Mouse (Mus musculus): ENCODE data around the gene Tmem177. TPM values are rescaled to one million over a fixed set of nuclear protein-coding genes. Genes with fewer than 3 reads are reported as not detected.

Gene Tmem177
- total and polyA plus RNA-seq, 2 experiments from 2014 or later, result 4.2 to 10.8 TPM

DNA sequence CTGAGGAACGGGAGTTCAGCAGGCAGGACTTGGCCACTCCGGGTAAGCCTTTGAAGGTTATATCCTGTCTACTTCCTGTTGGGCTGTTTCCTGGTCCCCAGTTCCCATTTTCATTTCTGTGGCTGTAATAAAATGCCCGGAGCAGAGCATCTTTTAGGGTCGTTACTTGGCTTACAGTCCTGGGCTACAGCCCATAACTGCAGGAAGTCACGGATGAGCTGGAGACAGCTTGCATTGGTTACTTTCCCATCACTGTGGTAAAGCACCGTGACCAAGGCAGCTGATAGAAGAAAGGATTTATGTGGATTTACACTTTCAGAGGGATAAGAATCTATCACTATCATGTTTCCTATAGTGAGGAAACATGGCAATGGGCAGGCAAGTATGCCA, 9.8 kb downstream of the Tmem177 start:
- Histone ChIP-seq H3K36me3 (ENCODE audit: insufficient read depth, low read length) (no peaks in the 10 kb centered on the region), H3K27me3 (ENCODE audit: insufficient read depth, low read length) (no peaks in the 10 kb centered on the region), H3K4me2 (ENCODE audit: low read depth, low read length) (no peak overlapping the region), H3K4me3 (ENCODE audit: low read length) (no peak overlapping the region), H3K9ac (replicated peaks; ENCODE audit: low read length) (no peak overlapping the region), H3K9me3 (ENCODE audit: low read length) (no peaks in the 10 kb centered on the region), H3K27ac (peak overlapping the region; percentile 59), H3K4me1 (ENCODE audit: insufficient read depth, low read length) (0 out of 2 replicates have a peak, but pooled peaks cover 4% of the 10 kb centered on the region)
- DNase-seq (ENCODE audit: low spot score), result peak; percentile 45
- 31% methylated on average over 6 of the region's 6 CpGs for WGBS
- TF ChIP-seq CTCF (IDR thresholded peaks at IDR 0.05; ENCODE audit: low read depth), result no peak
- peak; percentile 51 for ATAC-seq

DNA sequence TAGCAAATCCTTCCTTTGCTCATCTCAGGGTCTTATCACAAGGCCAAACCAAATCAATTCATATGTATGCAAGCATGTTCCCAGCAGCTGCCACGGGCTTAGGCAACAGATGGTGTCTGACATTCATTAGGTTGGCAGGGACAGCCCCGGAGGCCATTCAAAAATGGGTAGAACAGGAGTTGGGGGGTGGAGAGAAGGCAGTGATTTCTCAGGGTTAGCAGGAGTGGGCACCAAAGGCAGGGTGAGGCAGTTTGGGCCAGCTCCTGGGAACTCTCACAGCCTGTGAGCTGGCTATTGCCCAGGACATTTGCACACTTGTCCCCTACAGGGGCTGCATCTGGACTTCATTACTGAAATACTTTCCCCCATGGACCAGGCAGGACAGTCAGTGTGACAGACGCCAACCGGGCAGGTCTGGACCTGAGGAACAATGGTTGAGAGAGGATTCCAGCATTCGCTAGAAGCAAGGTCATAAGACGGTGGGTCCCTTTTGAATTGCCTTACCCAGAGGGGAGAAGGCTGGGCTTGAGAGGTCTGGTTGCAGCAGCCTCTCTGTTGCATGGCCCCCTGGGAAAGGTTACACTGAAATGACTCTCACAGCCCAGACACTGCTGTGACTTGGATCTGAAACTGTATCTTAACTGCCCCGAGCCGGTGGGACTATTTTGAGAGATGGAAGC, 10.3 kb downstream of the Tmem177 start:
- Histone ChIP-seq H3K27me3 (ENCODE audit: insufficient read depth, low read length) (no peaks in the 10 kb centered on the region), H3K4me1 (ENCODE audit: insufficient read depth, low read length) (0 out of 2 replicates have a peak, but pooled peaks cover 4% of the 10 kb centered on the region), H3K9ac (replicated peaks; ENCODE audit: low read length) (no peak overlapping the region), H3K36me3 (ENCODE audit: insufficient read depth, low read length) (no peaks in the 10 kb centered on the region), H3K9me3 (ENCODE audit: low read length) (no peaks in the 10 kb centered on the region), H3K4me3 (ENCODE audit: low read length) (no peak overlapping the region), H3K27ac (peak overlapping the region; percentile 59), H3K4me2 (ENCODE audit: low read depth, low read length) (no peak overlapping the region)
- ATAC-seq (peak; percentile 76), DNase-seq (ENCODE audit: low spot score) (peak; percentile 79)
- no peak for TF ChIP-seq CTCF (IDR thresholded peaks at IDR 0.05; ENCODE audit: low read depth)
- 16% methylated on average over 8 of the region's 8 CpGs for WGBS

DNA sequence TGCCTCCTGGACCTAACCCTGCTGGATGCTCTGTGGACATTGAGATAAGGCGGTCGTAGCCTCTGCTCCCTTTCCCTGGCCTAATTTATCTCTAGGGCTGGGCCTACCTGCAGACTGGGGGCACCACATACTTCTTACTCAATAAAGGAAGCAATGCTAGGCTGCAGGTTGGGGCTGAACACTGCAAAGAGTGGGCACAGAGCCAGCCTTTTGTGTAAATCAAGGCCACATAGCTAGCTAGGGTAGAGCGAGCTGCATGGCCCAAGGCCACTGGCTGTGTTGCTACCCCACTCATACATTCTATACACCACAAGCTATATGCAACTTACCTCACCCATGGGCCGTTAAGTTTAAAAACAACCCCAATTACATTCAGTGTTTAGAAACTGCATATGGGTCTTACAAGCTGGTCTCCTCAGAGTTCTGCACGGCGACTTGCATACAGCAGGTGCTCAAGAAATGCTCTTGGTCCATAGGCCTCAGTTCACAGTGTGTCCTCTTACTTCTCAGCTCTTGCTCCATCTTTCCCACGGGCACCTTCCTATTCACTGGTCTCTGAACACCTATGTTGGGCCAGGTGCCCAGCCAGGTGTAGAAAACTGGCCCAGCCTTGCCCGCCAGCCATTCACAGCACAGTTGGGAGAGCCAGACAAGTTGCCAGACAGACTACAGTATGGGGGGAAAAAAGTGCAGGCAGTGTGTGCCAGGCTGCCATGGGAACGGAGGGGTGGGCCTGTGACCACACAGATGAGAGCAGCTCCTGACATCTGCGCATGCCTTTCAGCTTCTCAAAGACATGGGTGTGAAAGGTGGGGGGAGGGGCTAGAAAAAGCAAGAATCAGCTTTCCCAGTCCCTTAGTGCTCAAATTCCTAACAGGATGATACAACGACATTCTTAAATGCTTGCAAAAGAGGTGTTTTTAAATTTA, 13.5 kb downstream of the Tmem177 start:
- no peak overlapping the region for H3K4me3 ChIP-seq (ENCODE audit: low read length)
- peak; percentile 72 for DNase-seq (ENCODE audit: low spot score)
- H3K9me3 ChIP-seq (ENCODE audit: low read length), result no peaks in the 10 kb centered on the region
- no peak overlapping the region for H3K4me2 ChIP-seq (ENCODE audit: low read depth, low read length)
- H3K9ac ChIP-seq (replicated peaks; ENCODE audit: low read length), result no peak overlapping the region
- TF ChIP-seq CTCF (IDR thresholded peaks at IDR 0.05; ENCODE audit: low read depth), result no peak
- H3K27ac ChIP-seq, result no peak overlapping the region
- H3K27me3 ChIP-seq (ENCODE audit: insufficient read depth, low read length), result no peaks in the 10 kb centered on the region
- peaks cover 4% of the 10 kb centered on the region; the same call in 1 of the 2 replicates for H3K4me1 ChIP-seq (ENCODE audit: insufficient read depth, low read length)
- H3K36me3 ChIP-seq (ENCODE audit: insufficient read depth, low read length), result no peaks in the 10 kb centered on the region
- ATAC-seq, result peak; percentile 78
- WGBS, result 63% methylated on average over 11 of the region's 11 CpGs

DNA sequence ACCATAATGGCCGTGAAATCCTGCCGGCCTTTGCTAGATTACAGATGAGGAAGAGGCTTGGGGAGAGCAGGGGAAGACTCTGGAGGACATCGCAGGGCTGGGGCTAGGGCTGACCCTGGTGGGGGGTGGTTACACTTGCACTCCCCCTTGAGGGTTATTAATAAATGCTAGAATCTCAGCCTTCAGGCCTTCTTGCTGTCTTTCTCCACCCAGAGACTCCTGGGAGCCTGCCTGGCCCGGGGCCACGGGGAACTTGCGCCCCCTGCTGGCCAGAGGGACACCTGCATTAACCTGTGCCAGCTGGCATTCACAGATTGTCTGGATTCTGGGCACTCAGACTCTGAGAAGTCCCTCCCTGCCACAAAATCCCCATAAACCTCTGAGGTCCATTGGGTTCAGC, 18.1 kb downstream of the Tmem177 start:
- peak; percentile 54; the same call in 1 of the 2 replicates for ATAC-seq
- Histone ChIP-seq H3K9me3 (ENCODE audit: low read length) (no peaks in the 10 kb centered on the region), H3K4me2 (ENCODE audit: low read depth, low read length) (no peak overlapping the region), H3K27ac (no peak overlapping the region), H3K4me3 (ENCODE audit: low read length) (no peak overlapping the region), H3K9ac (replicated peaks; ENCODE audit: low read length) (no peak overlapping the region), H3K36me3 (ENCODE audit: insufficient read depth, low read length) (no peaks in the 10 kb centered on the region), H3K27me3 (ENCODE audit: insufficient read depth, low read length) (no peaks in the 10 kb centered on the region), H3K4me1 (ENCODE audit: insufficient read depth, low read length) (no peaks in the 10 kb centered on the region; the same call in 1 of the 2 replicates)
- WGBS, result 29% methylated on average over 6 of the region's 6 CpGs
- peak; percentile 72 for DNase-seq (ENCODE audit: low spot score)
- TF ChIP-seq CTCF (IDR thresholded peaks at IDR 0.05; ENCODE audit: low read depth), result peak; percentile 88

DNA sequence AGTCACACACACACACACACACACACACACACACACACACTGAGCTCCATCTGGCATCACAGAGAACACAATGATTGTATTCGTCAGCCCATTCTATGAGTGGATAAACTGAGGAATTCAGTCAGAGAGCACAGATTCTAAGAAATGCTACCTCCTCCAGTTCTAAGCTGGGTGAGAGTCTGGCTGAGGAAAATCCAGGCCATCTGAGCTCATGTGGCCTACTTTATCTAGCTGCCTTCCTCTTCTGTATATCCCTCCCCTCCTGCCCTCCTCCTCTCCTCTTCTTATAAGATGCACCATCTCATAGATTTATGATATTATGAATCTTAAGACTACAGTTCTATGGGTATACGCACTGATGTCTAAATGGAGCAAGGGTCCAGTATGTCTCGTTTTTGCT, 19.4 kb downstream of the Tmem177 start:
- no peak for TF ChIP-seq CTCF (IDR thresholded peaks at IDR 0.05; ENCODE audit: low read depth)
- ATAC-seq, result no peak
- 90% methylated on average over 3 of the region's 3 CpGs for WGBS

DNA sequence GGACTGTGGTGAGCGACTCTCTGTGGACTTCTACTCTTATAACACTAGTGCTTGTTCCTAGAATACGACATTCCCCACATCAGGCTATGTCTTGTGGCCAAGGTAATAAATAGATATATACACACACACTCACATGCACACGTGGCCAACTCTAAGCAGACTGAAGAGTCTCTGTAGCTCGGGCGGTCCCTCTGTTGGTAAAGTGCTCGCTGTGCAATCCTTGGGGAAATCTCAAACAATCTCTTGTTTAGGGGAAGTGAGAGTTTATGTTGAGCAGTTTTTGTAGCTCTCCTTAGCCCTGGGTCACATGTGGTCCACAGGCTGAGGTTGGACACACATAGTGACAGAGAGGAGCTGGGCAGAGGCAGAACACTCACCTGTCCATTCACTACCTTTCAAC, 20.1 kb downstream of the Tmem177 start:
- TF ChIP-seq CTCF (IDR thresholded peaks at IDR 0.05; ENCODE audit: low read depth), result 0 out of 2 replicates have a peak, but pooled peaks have one; percentile 7

More for the DNA sequence above, 19.4 kb downstream of the Tmem177 start:
- Histone ChIP-seq H3K27me3 (ENCODE audit: insufficient read depth, low read length) (no peaks in the 10 kb centered on the region), H3K36me3 (ENCODE audit: insufficient read depth, low read length) (no peaks in the 10 kb centered on the region), H3K4me1 (ENCODE audit: insufficient read depth, low read length) (no peaks in the 10 kb centered on the region; the same call in 1 of the 2 replicates), H3K4me3 (ENCODE audit: low read length) (no peak overlapping the region), H3K4me2 (ENCODE audit: low read depth, low read length) (no peak overlapping the region), H3K9me3 (ENCODE audit: low read length) (no peaks in the 10 kb centered on the region), H3K27ac (no peak overlapping the region), H3K9ac (replicated peaks; ENCODE audit: low read length) (no peak overlapping the region)
- no peak for DNase-seq (ENCODE audit: low spot score)

More for the DNA sequence above, 20.1 kb downstream of the Tmem177 start:
- Histone ChIP-seq H3K27ac (no peak overlapping the region), H3K4me1 (ENCODE audit: insufficient read depth, low read length) (no peaks in the 10 kb centered on the region; the same call in 1 of the 2 replicates), H3K27me3 (ENCODE audit: insufficient read depth, low read length) (no peaks in the 10 kb centered on the region), H3K4me2 (ENCODE audit: low read depth, low read length) (no peak overlapping the region), H3K9ac (replicated peaks; ENCODE audit: low read length) (no peak overlapping the region), H3K9me3 (ENCODE audit: low read length) (no peaks in the 10 kb centered on the region), H3K36me3 (ENCODE audit: insufficient read depth, low read length) (no peaks in the 10 kb centered on the region), H3K4me3 (ENCODE audit: low read length) (no peak overlapping the region)
- ATAC-seq (no peak), DNase-seq (ENCODE audit: low spot score) (no peak)
- whole genome bisulfite sequencing, result 73% methylated on average over 6 of the region's 6 CpGs

Measured in hindbrain, postnatal 0 days (tissue).